Mouse (Mus musculus) gastrocnemius, postnatal 10 days (tissue): ENCODE data around the gene March8. TPM values are rescaled to one million over a fixed set of nuclear protein-coding genes. Genes with fewer than 3 reads are reported as not detected.

Experiments
- total RNA-seq, 2 experiments: library from RNA; stranded (reverse); gene quantifications; 2 replicates each; pipeline ENCODE4 v1.2.3; 2021

March8 gene
- total RNA-seq, 2 experiments from 2014 or later = 27.4 to 31.3 TPM

Other genes with a start within 250 kb of the March8 start
- gene Tmcc1, start 144.5 kb upstream of the March8 start, total RNA-seq = 10 to 100 TPM; 26.4 to 29.4 TPM
- gene Washc2, start 130.0 kb upstream of the March8 start, total RNA-seq = 10 to 100 TPM; 27.3 to 33.9 TPM
- 1 to 10 TPM; 1.6 to 2.6 TPM for gene Zfand4, start 73.8 kb upstream of the March8 start, total RNA-seq
- gene Alox5, start 123.2 kb downstream of the March8 start, total RNA-seq = 1 to 10 TPM; 1.9 to 2.7 TPM
- not detected for gene Olfr211, start 151.1 kb downstream of the March8 start, total RNA-seq
- gene Olfr212, start 168.5 kb downstream of the March8 start, total RNA-seq = not detected
- not detected for gene Olfr213, start 200.4 kb downstream of the March8 start, total RNA-seq
- gene Gm5580, start 213.1 kb downstream of the March8 start, total RNA-seq = 1 to 10 TPM; 1.5 to 1.7 TPM
- gene Olfr214, start 216.2 kb downstream of the March8 start, total RNA-seq = not detected
- gene Olfr215, start 246.2 kb downstream of the March8 start, total RNA-seq = not detected